Mouse (Mus musculus) stomach, embryonic 16.5 days (tissue): ENCODE measurements around the gene Pitpnb. TPM values are rescaled to one million over a fixed set of nuclear protein-coding genes. Genes with fewer than 3 reads are reported as not detected.

Experiments
- ATAC-seq: fragments of 200-750 bp; cut with Nextera tagmentation; 2 replicates; pipeline ENCODE4 v1.8.0; 2017; ENCODE audit warnings: moderate number of reproducible peaks, moderate TSS enrichment; ENCODE audit not compliant: insufficient read depth, low FRiP score
- H3K27ac ChIP-seq: fragments of 300-500 bp; sonication (generic); 2 replicates; pipeline ENCODE4 v1.5.1; 2014; ENCODE audit warnings: low read length
- H3K27me3 ChIP-seq: fragments of 300-500 bp; sonication (generic); 2 replicates; pipeline ENCODE4 v1.6.1; 2014; ENCODE audit warnings: low read length, control low read depth, mixed read lengths; ENCODE audit not compliant: control insufficient read depth, insufficient read depth
- H3K36me3 ChIP-seq: fragments of 300-500 bp; sonication (generic); 2 replicates; pipeline ENCODE4 v1.6.1; 2014; ENCODE audit warnings: low read length; ENCODE audit not compliant: control insufficient read depth, insufficient read depth
- H3K4me1 ChIP-seq: fragments of 300-500 bp; sonication (generic); 2 replicates; pipeline ENCODE4 v1.6.1; 2014; ENCODE audit warnings: low read length, control low read depth, mixed read lengths; ENCODE audit not compliant: control insufficient read depth, insufficient read depth
- H3K4me2 ChIP-seq: fragments of 300-500 bp; sonication (generic); 2 replicates; pipeline ENCODE4 v1.6.1; 2014; ENCODE audit warnings: low read depth, low read length, mixed read lengths
- H3K4me3 ChIP-seq: fragments of 300-500 bp; sonication (generic); replicated peaks from 2 replicates; pipeline ENCODE4 v1.5.1; 2014; ENCODE audit warnings: mild to moderate bottlenecking, low read length
- H3K9ac ChIP-seq: fragments of 300-500 bp; sonication (generic); 2 replicates; pipeline ENCODE4 v1.6.1; 2014; ENCODE audit warnings: low read length
- H3K9me3 ChIP-seq: fragments of 300-500 bp; sonication (generic); replicated peaks from 2 replicates; pipeline ENCODE4 v1.6.1; 2016; ENCODE audit warnings: low read length, control low read depth; ENCODE audit not compliant: control insufficient read depth
- WGBS: fragments of 180-500 bp; shearing (Covaris S2); extraction: QIAGEN DNeasy Blood & Tissue Kit; methylation state at CpG from one replicate; pipeline ENCODE4 v1.1.7; 2014; 5-methylcytosine and 5-hydroxymethylcytosine counted together
- polyA plus RNA-seq: library from polyadenylated mRNA; unstranded; fragments of >200 nt; fragmentation: Nextera tagmentation; extraction: Ambion mirVana; gene quantifications from 2 replicates; pipeline ENCODE4 v1.2.1, GENCODE M21; 2015

Pitpnb gene
- polyA plus RNA-seq, result 102 and 108 TPM in 2 replicates

DNA sequence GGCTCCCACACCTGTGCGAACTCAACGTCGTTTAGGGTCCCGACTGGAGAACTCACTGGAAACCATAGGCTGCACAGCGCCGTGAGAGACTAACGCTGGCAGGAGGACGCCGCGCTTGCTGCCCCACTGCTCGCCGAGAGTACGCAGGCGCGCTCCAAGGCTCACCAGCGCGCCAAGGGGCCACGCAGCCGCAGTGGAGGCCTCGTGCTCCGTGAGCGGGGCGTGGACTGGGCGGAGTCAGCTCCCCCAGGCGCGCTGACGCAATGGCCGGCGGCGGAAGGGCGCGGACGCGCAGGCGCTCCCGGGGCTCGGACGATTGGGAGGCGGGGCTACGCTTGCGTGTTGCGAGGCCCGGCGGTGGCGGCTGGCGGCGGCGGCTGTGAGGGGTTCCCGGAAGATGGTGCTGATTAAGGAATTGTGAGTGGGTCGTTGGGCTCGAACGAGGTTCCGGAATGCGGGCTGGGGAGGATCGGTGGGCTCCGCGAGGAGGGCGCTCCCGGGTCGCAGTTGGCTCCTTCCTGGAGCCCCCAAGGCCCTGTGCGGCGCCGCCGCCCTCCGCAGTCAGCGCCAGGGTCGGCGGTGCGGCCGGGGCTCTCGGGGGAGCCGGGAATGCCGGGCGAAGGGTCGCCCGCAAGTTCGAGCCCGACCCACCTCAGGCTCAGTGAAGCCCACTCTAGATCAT is at the start of gene Pitpnb:
Gene Pitpnb, plus strand, starts transcription at position 347 of the 682 bp plus-strand sequence.
- WGBS, result under 1% methylated on average over 78 of the region's 78 CpGs
- H3K27ac ChIP-seq, result peak within 1 kb of the TSS; percentile 91
- H3K9ac ChIP-seq, result peak within 1 kb of the TSS; percentile 98
- peak within 1 kb of the TSS; percentile 96 for H3K4me3 ChIP-seq
- H3K36me3 ChIP-seq, result 0 out of 2 replicates have a peak, but pooled peaks cover 3% of the 10 kb centered on the region
- no peaks in the 10 kb centered on the region for H3K27me3 ChIP-seq
- H3K4me1 ChIP-seq, result peaks cover 19% of the 10 kb centered on the region
- ATAC-seq, result peak; percentile 100
- H3K9me3 ChIP-seq, result no peaks in the 10 kb centered on the region
- H3K4me2 ChIP-seq, result peak within 1 kb of the TSS; percentile 85

DNA sequence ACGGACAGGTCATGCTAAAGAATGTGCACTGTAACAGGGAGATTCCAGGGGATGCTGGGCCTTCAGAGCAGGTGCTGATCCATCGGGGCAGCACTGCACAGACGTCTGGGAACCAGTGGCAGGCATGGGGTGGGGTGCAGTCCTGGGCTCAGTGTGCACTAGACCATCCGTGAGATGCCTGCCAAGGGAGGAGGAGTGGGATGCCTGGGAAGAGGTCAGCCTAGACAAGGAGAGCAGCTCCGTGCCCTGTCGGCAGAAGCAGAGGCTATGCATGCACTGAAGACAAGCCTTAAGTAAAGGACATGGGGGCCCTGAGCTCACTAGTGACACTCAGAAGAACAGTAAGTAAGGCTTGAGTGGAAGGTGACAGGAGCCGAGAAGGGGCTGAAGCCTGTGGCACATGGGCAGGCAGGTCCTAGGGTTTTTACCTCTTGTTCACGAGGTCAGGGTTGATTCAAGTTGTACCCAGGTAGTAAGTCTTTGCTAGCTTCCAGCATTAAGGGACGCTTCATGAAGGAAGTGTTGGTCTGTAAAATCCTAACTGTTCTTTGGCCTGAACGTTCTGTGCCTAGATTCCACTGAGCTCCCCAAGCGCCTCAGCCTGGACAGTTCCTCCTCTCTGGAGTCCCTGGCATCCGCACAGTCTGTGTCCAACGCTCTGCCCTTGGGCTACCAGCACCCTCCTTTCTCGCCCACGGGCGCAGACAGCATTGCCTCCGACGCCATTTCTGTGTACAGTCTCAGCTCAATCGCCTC is 46.0 kb upstream of the Pitpnb start:
- no peak overlapping the region for H3K27ac ChIP-seq
- no peak overlapping the region for H3K4me2 ChIP-seq
- peaks cover 5% of the 10 kb centered on the region; the same call in 1 of the 2 replicates for H3K36me3 ChIP-seq
- 83% methylated on average over 19 of the region's 19 CpGs for WGBS
- no peak overlapping the region for H3K4me3 ChIP-seq
- no peaks in the 10 kb centered on the region for H3K27me3 ChIP-seq
- no peaks in the 10 kb centered on the region for H3K4me1 ChIP-seq
- H3K9ac ChIP-seq, result no peak overlapping the region
- no peak for ATAC-seq
- H3K9me3 ChIP-seq, result no peaks in the 10 kb centered on the region

DNA sequence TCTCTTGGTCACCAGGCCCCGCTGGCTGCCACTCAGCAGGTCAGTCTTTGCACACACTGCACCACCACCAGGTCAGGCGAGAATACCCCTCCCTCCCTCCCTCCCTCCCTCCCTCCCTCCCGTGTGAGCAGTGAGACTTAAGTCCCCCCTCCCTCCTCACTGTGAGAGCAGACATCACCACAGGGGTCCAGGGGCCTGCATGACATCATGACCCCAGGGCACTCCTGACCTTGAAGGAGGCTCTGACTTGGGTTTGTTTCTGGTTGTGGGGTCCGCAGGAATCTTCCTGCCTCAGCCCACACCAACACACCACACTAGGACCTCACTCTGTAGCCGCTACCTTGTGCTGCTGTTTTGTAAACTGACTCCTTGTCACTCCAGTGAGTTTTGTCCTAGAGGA is 43.0 kb upstream of the Pitpnb start:
- 78% methylated on average over 5 of the region's 5 CpGs for WGBS
- H3K4me1 ChIP-seq, result no peaks in the 10 kb centered on the region
- no peak overlapping the region for H3K4me3 ChIP-seq
- no peak overlapping the region for H3K27ac ChIP-seq
- H3K4me2 ChIP-seq, result no peak overlapping the region
- ATAC-seq, result no peak
- peaks cover 5% of the 10 kb centered on the region; the same call in 1 of the 2 replicates for H3K36me3 ChIP-seq
- no peaks in the 10 kb centered on the region for H3K27me3 ChIP-seq
- H3K9me3 ChIP-seq, result no peaks in the 10 kb centered on the region
- no peak overlapping the region for H3K9ac ChIP-seq

DNA sequence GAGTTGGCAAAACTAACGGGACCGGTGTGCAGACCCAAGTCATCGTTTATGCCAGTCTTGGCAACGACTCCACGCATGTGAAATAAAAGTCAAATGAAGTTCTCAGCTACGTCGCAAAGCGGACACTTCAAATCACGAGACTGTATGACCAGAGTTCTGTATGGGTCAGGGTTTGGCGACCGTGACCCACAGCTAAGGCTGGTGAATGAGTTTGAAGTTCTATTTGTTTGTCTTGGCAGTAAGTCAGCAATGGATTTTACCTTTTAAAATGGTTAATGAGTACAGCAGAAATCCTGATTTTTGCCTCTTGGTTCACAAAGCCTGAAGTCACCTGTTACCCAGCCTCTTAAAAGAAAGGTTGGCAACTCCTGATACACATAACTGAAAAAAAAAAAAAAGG is 42.1 kb upstream of the Pitpnb start:
- H3K9me3 ChIP-seq, result no peaks in the 10 kb centered on the region
- peaks cover 5% of the 10 kb centered on the region; the same call in 1 of the 2 replicates for H3K36me3 ChIP-seq
- H3K4me2 ChIP-seq, result no peak overlapping the region
- H3K4me1 ChIP-seq, result no peaks in the 10 kb centered on the region
- H3K27ac ChIP-seq, result no peak overlapping the region
- whole genome bisulfite sequencing, result 76% methylated on average over 11 of the region's 11 CpGs
- no peak overlapping the region for H3K9ac ChIP-seq
- H3K27me3 ChIP-seq, result no peaks in the 10 kb centered on the region
- ATAC-seq, result no peak
- no peak overlapping the region for H3K4me3 ChIP-seq

DNA sequence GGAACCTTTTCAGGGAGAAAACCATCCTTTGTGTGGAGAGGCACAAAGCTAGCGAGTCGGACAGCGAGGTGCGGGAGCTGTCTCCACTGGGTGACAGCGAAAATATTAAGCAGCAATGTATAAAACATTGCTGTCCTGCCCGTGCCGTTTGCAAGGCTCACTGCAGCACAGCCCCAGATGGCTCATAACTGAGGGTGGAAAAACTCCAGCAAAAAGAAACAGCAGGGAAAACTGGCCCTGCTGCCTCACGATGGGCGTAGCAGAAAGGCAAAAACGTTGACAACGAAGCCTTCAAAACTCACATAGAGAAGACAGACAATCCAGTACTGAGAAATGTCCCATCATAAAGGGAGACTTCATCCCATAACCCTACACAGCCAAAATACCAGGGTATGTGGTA is 40.5 kb upstream of the Pitpnb start:
- no peak overlapping the region for H3K27ac ChIP-seq
- H3K4me2 ChIP-seq, result no peak overlapping the region
- WGBS, result 81% methylated on average over 11 of the region's 11 CpGs
- no peaks in the 10 kb centered on the region for H3K4me1 ChIP-seq
- H3K9me3 ChIP-seq, result no peaks in the 10 kb centered on the region
- no peak overlapping the region for H3K4me3 ChIP-seq
- H3K9ac ChIP-seq, result no peak overlapping the region
- no peaks in the 10 kb centered on the region for H3K27me3 ChIP-seq
- H3K36me3 ChIP-seq, result peaks cover 5% of the 10 kb centered on the region; the same call in 1 of the 2 replicates
- no peak for ATAC-seq

DNA sequence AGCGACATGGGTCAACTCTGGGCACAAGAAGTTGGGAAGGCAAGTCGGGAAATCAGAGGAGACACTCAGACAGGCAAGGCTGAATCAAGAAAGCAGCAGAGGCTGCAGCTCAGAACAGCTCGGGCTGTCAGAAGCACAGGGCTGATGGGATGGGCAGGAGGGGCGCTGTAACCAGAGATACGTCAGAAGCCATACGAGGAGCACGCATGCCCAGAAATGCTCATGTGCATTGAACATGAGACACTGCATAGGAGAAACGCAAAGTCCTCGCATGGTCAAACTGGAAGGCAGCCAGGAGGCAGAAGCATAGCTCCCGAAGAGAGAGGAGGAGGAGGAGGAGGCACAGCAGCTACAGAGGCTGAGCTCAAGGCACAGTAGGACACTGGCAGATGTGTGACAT is 38.9 kb upstream of the Pitpnb start:
- H3K4me2 ChIP-seq, result peak overlapping the region; percentile 21; the same call in 1 of the 2 replicates
- H3K4me1 ChIP-seq, result no peaks in the 10 kb centered on the region
- no peak overlapping the region for H3K27ac ChIP-seq
- no peak overlapping the region for H3K4me3 ChIP-seq
- peak overlapping the region; percentile 16 for H3K9ac ChIP-seq
- no peaks in the 10 kb centered on the region for H3K27me3 ChIP-seq
- no peaks in the 10 kb centered on the region for H3K36me3 ChIP-seq
- 42% methylated on average over 10 of the region's 10 CpGs for WGBS
- ATAC-seq, result 0 out of 2 replicates have a peak, but pooled peaks have one; percentile 44
- no peaks in the 10 kb centered on the region for H3K9me3 ChIP-seq

DNA sequence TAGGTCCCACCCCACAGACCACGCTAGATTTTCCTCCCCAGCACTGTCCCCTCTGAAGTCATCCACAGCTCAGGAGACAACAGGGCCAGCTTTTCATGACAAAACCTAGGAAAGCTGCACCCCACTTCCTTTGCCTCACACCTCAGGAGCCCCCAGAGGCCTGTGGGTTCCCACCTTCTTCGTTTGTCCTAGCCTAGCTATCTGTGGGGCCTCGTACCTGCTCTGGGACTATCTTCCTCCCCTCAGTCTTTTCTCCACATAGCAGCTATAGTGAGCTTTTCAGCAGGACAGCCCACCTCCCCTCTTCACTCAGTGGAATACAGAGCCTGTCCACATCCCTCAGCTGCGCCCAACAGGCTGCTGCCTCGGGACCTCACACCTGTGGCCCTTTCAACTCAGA is 32.8 kb upstream of the Pitpnb start:
- no peaks in the 10 kb centered on the region for H3K4me1 ChIP-seq
- H3K27ac ChIP-seq, result no peak overlapping the region
- no peak overlapping the region for H3K4me3 ChIP-seq
- H3K27me3 ChIP-seq, result no peaks in the 10 kb centered on the region
- no peaks in the 10 kb centered on the region for H3K36me3 ChIP-seq
- no peaks in the 10 kb centered on the region for H3K9me3 ChIP-seq
- no peak for ATAC-seq
- 67% methylated on average over 5 of the region's 5 CpGs for WGBS
- no peak overlapping the region for H3K9ac ChIP-seq
- no peak overlapping the region for H3K4me2 ChIP-seq

DNA sequence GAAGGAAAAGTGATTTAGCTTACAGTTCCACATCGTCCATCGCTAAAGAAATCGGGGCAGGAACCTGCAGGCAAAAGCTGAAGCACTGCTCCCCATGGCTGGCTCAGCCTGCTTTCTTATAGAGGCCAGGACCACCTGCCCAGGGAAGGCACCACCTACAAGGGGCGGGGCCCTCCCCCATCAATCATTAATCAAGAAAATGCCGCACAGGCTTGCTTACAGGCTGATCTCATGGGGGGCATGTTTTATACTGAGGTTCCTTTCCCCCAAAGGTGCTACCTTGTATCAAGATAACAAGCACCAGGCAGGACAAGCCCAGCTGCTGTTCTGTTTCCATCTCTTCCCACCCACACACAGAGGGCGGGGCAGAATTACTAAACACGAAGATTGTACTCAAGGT is 31.9 kb upstream of the Pitpnb start:
- H3K4me2 ChIP-seq, result no peak overlapping the region
- no peak for ATAC-seq
- H3K4me1 ChIP-seq, result no peaks in the 10 kb centered on the region
- no peaks in the 10 kb centered on the region for H3K36me3 ChIP-seq
- 33% methylated on average over 7 of the region's 7 CpGs for WGBS
- no peak overlapping the region for H3K27ac ChIP-seq
- no peak overlapping the region for H3K9ac ChIP-seq
- H3K4me3 ChIP-seq, result no peak overlapping the region
- H3K27me3 ChIP-seq, result no peaks in the 10 kb centered on the region
- H3K9me3 ChIP-seq, result no peaks in the 10 kb centered on the region

DNA sequence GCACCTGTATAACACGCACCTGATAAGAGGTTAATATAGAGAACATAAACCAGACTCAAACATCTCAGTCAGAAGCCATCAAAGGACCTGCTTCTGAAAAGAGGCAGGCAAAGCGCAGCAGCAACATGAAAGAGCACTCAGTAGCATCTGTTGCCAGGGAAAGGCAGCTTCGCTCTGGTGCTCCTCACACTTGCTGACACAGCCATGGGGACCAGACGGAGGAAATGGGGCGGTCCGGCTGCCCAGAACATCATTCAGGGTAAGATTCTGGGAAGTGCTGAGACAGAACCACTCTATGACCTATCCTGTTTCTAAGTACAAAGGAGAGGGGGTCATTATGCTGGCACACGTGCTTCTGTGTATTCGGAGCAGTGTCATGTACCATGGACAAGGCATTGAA is 29.8 kb upstream of the Pitpnb start:
- 71% methylated on average over 8 of the region's 8 CpGs for WGBS
- H3K9me3 ChIP-seq, result no peaks in the 10 kb centered on the region; the same call in 1 of the 2 replicates
- no peaks in the 10 kb centered on the region for H3K27me3 ChIP-seq
- H3K4me1 ChIP-seq, result no peaks in the 10 kb centered on the region
- H3K36me3 ChIP-seq, result no peaks in the 10 kb centered on the region
- no peak overlapping the region for H3K4me3 ChIP-seq
- no peak overlapping the region for H3K27ac ChIP-seq
- ATAC-seq, result no peak
- H3K9ac ChIP-seq, result no peak overlapping the region
- no peak overlapping the region for H3K4me2 ChIP-seq
